Mouse (Mus musculus): ENCODE data around the gene Ctsll3.

DNA sequence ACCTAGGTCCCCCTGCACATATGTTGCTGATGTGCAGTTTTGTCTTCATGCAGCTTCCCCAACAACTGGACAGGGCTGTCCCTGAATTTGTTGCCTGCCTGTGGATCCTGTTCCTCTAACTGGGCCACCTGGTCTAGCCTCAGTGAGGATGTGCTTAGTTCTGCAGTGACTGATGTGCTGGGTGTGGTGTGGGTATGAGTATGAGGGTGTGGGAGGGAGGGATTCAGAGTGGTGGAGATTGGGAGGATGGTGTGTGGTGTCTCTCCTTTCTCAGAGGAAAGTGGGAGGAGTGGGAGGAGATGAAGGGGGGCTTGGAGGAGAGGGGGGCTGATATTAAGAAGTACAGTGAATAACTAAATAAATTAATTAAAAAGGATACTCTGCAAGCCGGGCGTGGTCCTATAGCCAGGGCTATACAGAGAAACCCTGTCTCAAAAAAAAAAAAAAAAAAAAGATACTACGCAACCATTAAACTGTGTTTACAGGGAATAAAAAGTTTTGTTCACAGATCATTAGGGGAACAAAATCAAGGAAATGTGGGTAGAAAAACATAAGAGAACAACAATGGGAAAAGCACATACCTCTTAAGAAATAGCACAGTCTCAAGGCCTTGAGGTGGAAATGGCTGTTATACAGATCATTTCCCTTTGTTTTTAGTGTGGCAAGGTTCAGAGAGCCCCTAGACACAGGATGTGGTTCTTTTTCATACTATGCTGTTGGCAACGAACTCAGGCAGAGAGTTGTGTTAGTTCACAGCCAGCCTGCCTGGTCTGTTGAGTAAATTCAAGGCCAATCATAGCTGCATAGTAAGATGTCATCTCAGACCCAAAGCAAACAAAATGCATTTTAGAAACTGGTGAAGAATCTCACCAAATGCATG is 45.8 kb upstream of the Ctsll3 start:
- no peak for TF ChIP-seq EP300 (IDR thresholded peaks at IDR 0.05; ENCODE audit: low read depth)
- TF ChIP-seq CTCF (IDR thresholded peaks at IDR 0.05; ENCODE audit: low read depth), result no peak
